Mouse (Mus musculus): ENCODE data around the gene Pidd1. TPM values are rescaled to one million over a fixed set of nuclear protein-coding genes. Genes with fewer than 3 reads are reported as not detected.
A peak's percentile ranks its signal among the peaks of the same experiment; 100 is the strongest.
"Not testable (repeated sequence)": the region's sequence is repeated elsewhere in the genome, so short reads cannot be mapped to it uniquely, and the experiment has no call there.

Gene Pidd1
- total RNA-seq, 1 experiment from 2014 or later: 3.0 TPM

DNA sequence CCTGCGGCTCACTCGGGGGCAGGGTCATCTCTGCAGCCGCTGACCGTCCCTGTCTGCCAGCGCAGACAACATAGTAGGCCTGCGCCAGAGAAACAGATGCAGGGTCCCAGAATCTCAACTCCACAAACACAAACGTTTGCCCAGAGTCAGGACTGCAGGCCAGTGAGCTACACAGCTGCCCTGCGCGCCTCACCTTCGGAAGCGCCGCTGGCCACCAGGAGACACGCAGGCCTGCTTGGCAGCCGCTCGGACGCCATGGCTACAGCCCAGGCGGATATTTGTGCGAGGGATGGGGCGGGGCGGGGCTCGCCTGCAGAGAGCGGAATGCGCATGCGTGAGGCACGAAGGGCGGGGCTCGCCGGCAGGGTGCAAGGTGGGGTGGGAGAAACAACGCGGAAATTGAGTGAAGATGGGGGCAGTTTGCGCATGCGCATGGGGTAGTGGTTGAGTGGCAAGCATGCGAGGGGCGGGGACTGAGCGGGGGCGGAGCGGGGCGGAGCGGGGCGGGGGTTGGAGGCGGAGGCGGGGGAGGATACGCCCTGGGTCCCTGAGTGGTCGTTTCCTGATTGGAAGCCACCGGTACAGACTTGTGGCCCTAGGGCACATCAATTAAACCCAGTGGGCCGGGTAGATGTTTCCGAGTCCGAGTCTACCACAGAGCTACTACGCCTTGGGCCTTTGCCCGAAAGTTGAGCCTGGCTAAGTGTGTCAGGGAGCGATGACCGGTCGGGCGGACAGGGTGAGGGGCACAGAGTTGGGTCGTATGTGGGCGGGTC lies 29.8 kb downstream of the Pidd1 start, which contains the start of gene Gatd1:
Gene Gatd1 (minus strand): TSS at position 328 of the 776 bp plus-strand sequence.
- peak; percentile 100 for DNase-seq

DNA sequence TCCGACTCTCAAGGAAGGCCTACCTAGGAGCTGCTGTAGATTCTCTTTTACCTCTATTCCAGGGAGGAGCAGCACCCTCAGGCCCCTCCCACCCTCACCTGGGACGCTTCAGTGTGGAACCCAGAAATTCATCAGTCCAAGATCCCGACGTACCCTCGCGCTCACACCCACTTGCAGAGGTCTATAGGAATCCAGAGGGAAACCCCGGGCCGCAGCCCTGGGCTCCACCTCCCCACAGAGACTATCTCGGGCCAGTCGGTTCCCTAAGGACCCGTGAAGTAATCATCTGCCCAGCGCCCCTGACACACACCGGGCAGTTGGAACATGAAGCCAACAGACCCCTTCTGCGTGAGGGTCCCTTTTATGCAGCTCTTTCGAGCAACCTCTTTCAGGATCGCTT lies 30.5 kb downstream of the Pidd1 start:
- peak; percentile 19 for DNase-seq

DNA sequence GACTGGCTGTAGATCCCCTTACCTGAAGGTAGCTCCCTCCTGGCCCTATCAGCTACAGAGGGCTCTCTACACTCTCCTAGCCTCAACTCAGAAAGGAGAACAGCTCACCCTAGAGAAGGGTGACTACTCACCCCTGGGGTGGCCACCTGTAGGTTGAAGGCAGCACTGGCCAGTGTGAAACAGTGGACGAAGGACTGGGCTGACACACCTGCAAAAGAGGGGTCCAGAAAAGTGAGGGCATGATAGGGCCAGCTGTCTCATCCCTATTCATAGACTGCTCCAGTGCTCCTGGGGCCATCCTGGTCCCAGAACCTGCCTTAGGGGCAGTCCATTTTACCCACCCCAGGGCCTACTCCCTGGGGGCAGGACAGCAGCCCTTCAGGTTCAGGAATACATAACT lies 32.2 kb downstream of the Pidd1 start:
- DNase-seq: no peak

DNA sequence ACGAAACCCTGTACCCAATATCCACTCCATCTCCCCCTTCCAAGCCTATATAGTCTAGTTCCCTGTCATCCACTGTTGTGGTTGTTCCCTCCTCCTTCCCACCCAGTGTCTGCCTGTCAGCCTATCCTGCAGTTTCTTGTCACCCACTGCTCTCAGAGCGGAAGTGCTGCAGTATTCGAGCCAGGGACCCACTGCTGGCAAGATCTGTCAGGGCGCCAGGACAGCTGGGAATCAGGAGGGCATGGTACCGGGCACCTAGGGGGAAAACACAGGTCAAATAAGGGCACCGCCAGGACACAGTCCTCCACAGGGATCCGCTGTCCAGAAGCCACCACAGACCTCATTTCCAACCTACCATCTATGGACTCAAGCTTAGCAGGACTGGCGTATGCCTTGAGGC lies 33.2 kb downstream of the Pidd1 start:
- no peak for DNase-seq

DNA sequence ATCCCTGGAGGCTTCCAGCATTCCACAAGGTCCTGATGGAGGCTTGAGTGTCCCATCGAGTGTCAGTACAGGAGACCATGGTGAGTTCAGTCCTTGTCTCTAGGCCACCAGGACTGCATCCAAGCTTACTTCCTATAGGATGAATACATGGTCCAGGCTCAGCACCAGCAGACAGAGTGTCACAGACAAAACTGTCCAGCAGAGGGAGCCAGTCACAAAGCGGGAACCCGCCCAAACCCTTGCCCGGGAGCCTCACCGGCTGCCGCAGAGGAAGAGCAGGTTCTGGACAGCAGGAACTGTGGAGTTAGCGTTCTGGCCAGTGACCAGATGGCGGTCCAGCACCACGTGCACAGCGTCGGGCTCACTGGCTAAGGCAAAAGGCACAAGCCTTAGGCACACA lies 35.0 kb downstream of the Pidd1 start:
- peak; percentile 89 for DNase-seq

DNA sequence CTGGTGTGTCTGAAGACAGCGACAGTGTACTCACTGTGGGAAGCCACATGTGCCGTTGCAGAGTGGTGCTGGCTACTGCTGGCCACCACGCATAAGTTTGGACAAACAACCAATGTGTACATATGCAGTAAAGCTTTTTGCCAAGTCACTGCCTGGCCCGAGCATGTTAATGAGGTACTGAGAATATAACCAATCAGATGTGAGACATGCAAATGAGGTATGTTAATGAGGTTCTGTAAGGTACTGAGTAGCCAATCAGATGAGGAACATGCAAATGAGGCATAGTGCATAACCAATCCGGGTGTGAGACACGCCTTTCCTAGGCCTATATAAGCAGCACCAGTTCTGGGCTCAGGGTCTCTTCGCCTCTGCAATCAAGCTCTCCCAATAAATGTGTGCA lies 36.2 kb downstream of the Pidd1 start:
- DNase-seq: not testable (repeated sequence)

DNA sequence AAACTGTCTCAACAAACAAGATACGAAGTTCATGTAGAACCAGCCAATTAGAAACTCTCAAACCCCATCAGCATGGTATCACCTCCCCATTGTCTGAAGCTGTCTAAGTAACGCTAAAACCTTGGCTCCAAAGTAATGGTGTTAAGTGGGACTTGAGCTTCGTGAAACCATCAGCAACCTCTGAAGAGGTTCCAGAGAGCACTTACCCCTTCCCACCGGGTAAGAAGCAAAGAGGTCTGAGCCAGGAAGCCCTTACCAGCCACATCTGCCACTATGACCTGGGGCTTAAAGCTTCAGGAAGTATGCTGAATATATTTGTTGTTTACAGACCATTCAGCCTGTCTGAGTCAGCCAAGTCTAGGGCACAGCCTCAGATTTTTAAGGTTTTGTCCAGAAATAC lies 38.4 kb downstream of the Pidd1 start:
- DNase-seq: no peak

GRCm38 (mm10) chr7:141403305-141403704 lies 40.5 kb downstream of the Pidd1 start:
- DNase-seq: peak; percentile 68

DNA sequence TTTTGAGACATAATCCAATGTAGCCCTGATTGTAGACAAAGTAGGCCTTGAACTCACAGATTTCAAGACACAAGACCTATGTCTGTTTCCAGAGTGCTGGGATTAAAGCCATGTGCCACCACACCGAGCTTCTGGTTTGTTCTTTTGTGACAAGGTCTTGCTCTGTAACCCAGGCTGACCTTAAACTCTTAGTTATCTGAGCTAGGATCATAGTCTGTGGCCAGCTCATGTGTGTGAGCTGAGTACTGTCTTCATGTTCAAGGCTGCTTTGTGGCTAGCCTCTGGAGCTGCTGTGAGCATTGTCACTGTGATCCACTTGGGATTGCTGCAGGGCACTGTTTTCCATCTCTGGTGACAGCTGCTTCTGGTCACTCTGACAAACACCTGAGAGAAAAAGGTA lies 48.5 kb downstream of the Pidd1 start:
- no peak for DNase-seq

DNA sequence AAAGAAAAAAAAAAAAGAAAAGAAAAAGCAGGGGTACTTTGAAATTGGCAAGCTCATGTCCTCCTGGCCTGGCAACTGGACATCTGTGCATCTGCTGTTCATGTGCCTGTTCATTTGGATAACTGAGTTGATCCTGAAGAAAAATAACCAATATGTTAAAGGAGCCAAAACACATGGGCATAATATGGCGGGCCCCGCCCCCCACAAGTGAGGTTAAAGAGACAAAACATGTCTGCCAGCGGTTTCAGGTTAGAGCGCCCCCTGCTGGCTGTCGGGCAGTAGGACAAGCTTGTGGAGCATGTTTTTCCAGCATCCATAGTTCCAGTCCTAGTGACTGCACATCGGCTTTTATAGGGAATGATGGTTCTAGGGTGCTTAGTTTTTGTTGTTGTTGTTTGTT lies 49.1 kb downstream of the Pidd1 start:
- DNase-seq: peak; percentile 81

DNA sequence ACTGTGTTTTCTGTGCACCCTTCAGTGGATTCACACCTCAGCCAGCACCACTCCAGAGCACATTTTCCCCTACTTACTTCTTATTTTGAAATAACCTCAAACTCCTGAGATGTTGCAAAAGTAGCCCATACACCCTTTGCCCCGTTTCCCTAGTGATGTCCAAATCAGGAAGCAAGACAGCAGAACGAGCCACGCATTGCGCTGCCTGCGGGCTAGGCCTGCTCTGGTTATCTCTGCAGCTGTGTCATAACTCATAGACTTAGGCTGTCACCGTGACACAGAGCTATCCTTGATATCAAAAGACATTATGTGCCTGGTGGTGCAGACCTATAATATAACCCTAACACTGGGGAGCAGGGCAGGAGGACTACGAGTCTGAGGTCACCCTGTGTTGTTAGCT lies 49.7 kb downstream of the Pidd1 start:
- DNase-seq: no peak

GRCm38 (mm10) chr7:141392552-141393222 lies 51.1 kb downstream of the Pidd1 start:
- DNase-seq: no peak

- DNase-seq: peak; percentile 97
Observed at GRCm38 (mm10) chr7:141391625-141392551, 51.9 kb downstream of the Pidd1 start, which contains the start of gene Taldo1. TSS of gene Taldo1 (plus strand) at chr7:141392199.

- no peak for DNase-seq
Observed at GRCm38 (mm10) chr7:141390326-141391259, 53.2 kb downstream of the Pidd1 start.

GRCm38 (mm10) chr7:141388487-141389109 lies 55.2 kb downstream of the Pidd1 start:
- no peak for DNase-seq

Other genes with a start within 250 kb of the Pidd1 start
- gene Lrrc56, start 249.9 kb downstream of the Pidd1 start, total RNA-seq (2021): 6.4 and 10.8 TPM in 2 replicates
- 0.39 TPM in 1 of 2 replicates, not detected in the other for gene Lmntd2, start 229.9 kb downstream of the Pidd1 start, total RNA-seq (2021)
- 5.7 and 8.0 TPM in 2 replicates for gene Rassf7, start 228.2 kb downstream of the Pidd1 start, total RNA-seq (2021)
- 83.3 and 83.9 TPM in 2 replicates for gene Phrf1, start 215.2 kb downstream of the Pidd1 start, total RNA-seq (2021)
- gene Irf7, start 177.5 kb downstream of the Pidd1 start, total RNA-seq (2021): 7.8 and 10.4 TPM in 2 replicates
- gene Cdhr5, start 167.2 kb downstream of the Pidd1 start, total RNA-seq (2021): 14.4 and 16.5 TPM in 2 replicates
- gene Sct, start 164.9 kb downstream of the Pidd1 start, total RNA-seq (2021): not detected in 2 replicates
- gene Drd4, start 152.0 kb downstream of the Pidd1 start, total RNA-seq (2021): not detected in 2 replicates
- gene Deaf1, start 116.3 kb downstream of the Pidd1 start, total RNA-seq (2021): 33.8 and 45.4 TPM in 2 replicates
- gene Tmem80, start 116.3 kb downstream of the Pidd1 start, total RNA-seq (2021): 34.1 and 43.2 TPM in 2 replicates
- gene Eps8l2, start 105.1 kb downstream of the Pidd1 start, total RNA-seq (2021): 1.6 and 2.6 TPM in 2 replicates
- 629 and 681 TPM in 2 replicates for gene Taldo1, start 51.8 kb downstream of the Pidd1 start, total RNA-seq (2021)
- gene Gatd1, start 29.9 kb downstream of the Pidd1 start, total RNA-seq (2021): 35.6 and 58.9 TPM in 2 replicates
- 0.57 and 1.3 TPM in 2 replicates for gene Cend1, start 14.5 kb downstream of the Pidd1 start, total RNA-seq (2021)
- gene Slc25a22, start 6.1 kb downstream of the Pidd1 start, total RNA-seq (2021): 95.6 and 102 TPM in 2 replicates
- 917 and 919 TPM in 2 replicates for gene Rplp2, start 3.3 kb upstream of the Pidd1 start, total RNA-seq (2021)
- gene Pnpla2, start 11.2 kb upstream of the Pidd1 start, total RNA-seq (2021): 538 and 617 TPM in 2 replicates
- 9.9 and 13.5 TPM in 2 replicates for gene Cracr2b, start 17.1 kb upstream of the Pidd1 start, total RNA-seq (2021)
- 287 and 310 TPM in 2 replicates for gene Cd151, start 23.4 kb upstream of the Pidd1 start, total RNA-seq (2021)
- 89.5 and 102 TPM in 2 replicates for gene Polr2l, start 31.1 kb upstream of the Pidd1 start, total RNA-seq (2021)
- 70.9 and 99.3 TPM in 2 replicates for gene Tspan4, start 31.2 kb upstream of the Pidd1 start, total RNA-seq (2021)
- gene Chid1, start 95.8 kb upstream of the Pidd1 start, total RNA-seq (2021): 50.5 and 57.8 TPM in 2 replicates
- 53.4 and 53.8 TPM in 2 replicates for gene Ap2a2, start 118.1 kb upstream of the Pidd1 start, total RNA-seq (2021)
- gene Muc6, start 211.3 kb upstream of the Pidd1 start, total RNA-seq (2021): not detected in 2 replicates
- gene Muc2, start 246.3 kb upstream of the Pidd1 start, total RNA-seq (2021): 0.24 TPM in 1 of 2 replicates, not detected in the other